Mouse (Mus musculus) lung, embryonic 16.5 days (tissue): ENCODE data around the gene Fam206a. TPM values are rescaled to one million over a fixed set of nuclear protein-coding genes. Genes with fewer than 3 reads are reported as not detected.

Experiments used
- ATAC-seq: fragments of 200-750 bp; cut with Nextera tagmentation; 2 replicates; pipeline ENCODE4 v1.8.0; 2017; ENCODE audit warnings: low read depth, mild to moderate bottlenecking, moderate library complexity
- H3K27ac ChIP-seq: fragments of 300-500 bp; sonication (generic); 2 replicates; pipeline ENCODE4 v1.5.1; 2014; ENCODE audit warnings: mild to moderate bottlenecking, control low read depth, low read length
- H3K27me3 ChIP-seq: fragments of 300-500 bp; sonication (generic); 2 replicates; pipeline ENCODE4 v1.6.1; 2014; ENCODE audit warnings: low read depth, low read length, mixed read lengths; ENCODE audit not compliant: control insufficient read depth, insufficient read depth
- H3K36me3 ChIP-seq: fragments of 300-500 bp; sonication (generic); 2 replicates; pipeline ENCODE4 v1.6.1; 2014; ENCODE audit warnings: low read length; ENCODE audit not compliant: control insufficient read depth, insufficient read depth
- H3K4me1 ChIP-seq: fragments of 300-500 bp; sonication (generic); replicated peaks from 2 replicates; pipeline ENCODE4 v1.6.1; 2014; ENCODE audit warnings: low read length, mixed read lengths; ENCODE audit not compliant: control insufficient read depth, insufficient read depth
- H3K4me2 ChIP-seq: fragments of 300-500 bp; sonication (generic); 2 replicates; pipeline ENCODE4 v1.6.1; 2014; ENCODE audit warnings: low read depth, low read length, control low read depth
- H3K4me3 ChIP-seq: fragments of 300-500 bp; sonication (generic); 2 replicates; pipeline ENCODE4 v1.5.1; 2014; ENCODE audit warnings: mild to moderate bottlenecking, low read length, control low read depth
- H3K9ac ChIP-seq: fragments of 300-500 bp; sonication (generic); 2 replicates; pipeline ENCODE4 v1.6.1; 2014; ENCODE audit warnings: low read length, control low read depth
- H3K9me3 ChIP-seq: fragments of 300-500 bp; sonication (generic); 2 replicates; pipeline ENCODE4 v1.6.1; 2016; ENCODE audit warnings: low read length; ENCODE audit not compliant: control insufficient read depth
- WGBS: fragments of 180-500 bp; shearing (Covaris S2); extraction: QIAGEN DNeasy Blood & Tissue Kit; methylation state at CpG from one replicate; pipeline ENCODE4 v1.1.7; 2014; 5-methylcytosine and 5-hydroxymethylcytosine counted together
- polyA plus RNA-seq: library from polyadenylated mRNA; unstranded; fragments of >200 nt; fragmentation: Nextera tagmentation; extraction: Ambion mirVana; gene quantifications from 2 replicates; pipeline ENCODE4 v1.2.1, GENCODE M21; 2015

The Fam206a gene
- polyA plus RNA-seq, 1 experiment from 2014 or later, result 13.7 TPM

DNA sequence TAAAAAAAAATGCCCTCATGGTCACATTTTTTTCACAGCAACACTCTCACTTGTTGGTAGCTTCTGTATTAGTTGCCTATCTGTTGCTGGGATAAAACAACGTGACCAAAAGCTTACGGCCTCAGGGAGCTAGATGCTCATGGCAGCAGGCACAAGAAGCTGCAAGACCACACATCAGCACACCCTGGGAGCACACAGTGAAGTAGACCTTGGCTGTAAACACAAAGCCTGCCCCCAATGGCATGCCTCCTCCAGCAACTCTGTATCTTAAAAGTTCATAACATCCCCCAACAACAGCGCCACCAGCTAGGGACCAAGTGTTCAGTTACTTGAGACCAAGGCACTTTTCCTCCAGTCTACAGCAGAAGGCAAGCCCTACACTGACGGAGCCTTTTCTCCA, 6.9 kb downstream of the Fam206a start:
- 65% methylated on average over 4 of the region's 4 CpGs for WGBS

DNA sequence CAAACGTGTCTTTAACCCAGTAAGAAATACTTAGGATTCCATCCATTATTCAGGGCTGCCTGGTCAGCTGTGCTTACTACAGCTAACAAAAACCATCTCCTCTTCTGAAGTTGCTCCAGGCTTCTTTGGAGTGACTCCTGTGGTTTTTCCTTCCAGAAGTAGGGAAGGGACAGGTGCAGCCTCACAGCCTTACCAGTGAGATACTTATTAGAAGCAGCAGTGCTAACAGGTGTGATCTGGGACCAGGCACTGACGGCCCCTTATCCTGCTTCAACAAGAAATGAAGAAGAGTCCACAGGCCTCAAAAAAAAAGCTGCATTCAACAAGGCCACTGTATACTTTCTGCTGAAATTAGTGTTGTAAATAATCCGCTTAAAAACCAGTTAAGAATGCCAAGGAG, 9.5 kb downstream of the Fam206a start:
- Histone ChIP-seq H3K9ac (no peak overlapping the region), H3K4me3 (no peak overlapping the region), H3K27me3 (no peaks in the 10 kb centered on the region), H3K36me3 (peaks cover 4% of the 10 kb centered on the region; the same call in 1 of the 2 replicates), H3K4me1 (no peaks in the 10 kb centered on the region), H3K27ac (no peak overlapping the region), H3K9me3 (no peaks in the 10 kb centered on the region), H3K4me2 (no peak overlapping the region)
- no peak for ATAC-seq
- 65% methylated on average over 3 of the region's 3 CpGs for WGBS

More for the DNA sequence above, 6.9 kb downstream of the Fam206a start:
- Histone ChIP-seq H3K27me3 (no peaks in the 10 kb centered on the region), H3K4me2 (no peak overlapping the region), H3K4me3 (no peak overlapping the region), H3K36me3 (peaks cover 16% of the 10 kb centered on the region), H3K9ac (no peak overlapping the region), H3K27ac (no peak overlapping the region), H3K4me1 (no peaks in the 10 kb centered on the region), H3K9me3 (no peaks in the 10 kb centered on the region)
- no peak for ATAC-seq

DNA sequence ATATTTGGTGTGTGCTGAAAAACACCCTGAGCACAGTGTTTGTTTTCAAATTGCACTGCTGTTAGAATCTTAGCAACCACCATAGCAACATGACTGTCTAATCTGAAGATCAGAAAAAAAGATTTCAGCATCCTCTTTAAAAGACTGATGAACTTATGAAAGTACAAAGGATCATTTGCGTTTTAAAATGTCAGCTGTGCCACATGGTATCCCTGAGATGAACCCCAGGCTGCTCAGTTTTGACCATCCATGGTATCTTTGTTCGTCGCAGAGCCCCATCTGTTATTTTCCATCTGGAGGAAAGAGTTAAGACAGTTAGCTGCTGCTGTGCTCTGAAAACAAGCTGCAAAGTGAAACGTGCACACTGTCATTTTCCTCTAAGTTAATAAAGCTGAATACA, 10.0 kb downstream of the Fam206a start:
- no peak for ATAC-seq
- no peak overlapping the region for H3K4me2 ChIP-seq
- no peak overlapping the region for H3K4me3 ChIP-seq
- no peaks in the 10 kb centered on the region for H3K4me1 ChIP-seq
- no peak overlapping the region for H3K9ac ChIP-seq
- WGBS, result 72% methylated on average over 4 of the region's 4 CpGs
- no peak overlapping the region for H3K27ac ChIP-seq
- peaks cover under 1% of the 10 kb centered on the region; the same call in 1 of the 2 replicates for H3K36me3 ChIP-seq
- H3K27me3 ChIP-seq, result no peaks in the 10 kb centered on the region
- H3K9me3 ChIP-seq, result no peaks in the 10 kb centered on the region

DNA sequence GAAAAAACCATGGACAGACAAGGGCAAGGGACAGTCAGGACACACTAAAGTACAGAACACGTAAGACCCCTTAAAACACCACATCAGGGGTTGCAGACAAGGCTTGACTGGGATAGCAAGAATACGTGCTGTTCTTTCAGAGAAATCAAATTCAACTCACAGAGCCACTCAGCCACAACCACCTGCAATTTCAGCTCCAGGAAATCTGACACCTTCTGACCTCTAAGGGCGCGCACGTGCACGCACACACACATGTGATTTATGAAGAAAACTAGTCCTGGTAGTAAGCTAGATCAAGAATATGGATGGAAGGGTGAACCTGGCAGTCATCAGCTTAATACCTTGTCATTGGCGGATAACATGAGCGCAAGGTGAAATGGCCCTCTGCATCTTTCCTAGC, 13.0 kb downstream of the Fam206a start:
- Histone ChIP-seq H3K27me3 (no peaks in the 10 kb centered on the region), H3K9me3 (no peaks in the 10 kb centered on the region), H3K4me1 (no peaks in the 10 kb centered on the region), H3K4me3 (no peak overlapping the region), H3K36me3 (no peaks in the 10 kb centered on the region; the same call in 1 of the 2 replicates), H3K27ac (no peak overlapping the region), H3K4me2 (no peak overlapping the region), H3K9ac (no peak overlapping the region)
- WGBS, result 81% methylated on average over 8 of the region's 8 CpGs
- no peak for ATAC-seq

DNA sequence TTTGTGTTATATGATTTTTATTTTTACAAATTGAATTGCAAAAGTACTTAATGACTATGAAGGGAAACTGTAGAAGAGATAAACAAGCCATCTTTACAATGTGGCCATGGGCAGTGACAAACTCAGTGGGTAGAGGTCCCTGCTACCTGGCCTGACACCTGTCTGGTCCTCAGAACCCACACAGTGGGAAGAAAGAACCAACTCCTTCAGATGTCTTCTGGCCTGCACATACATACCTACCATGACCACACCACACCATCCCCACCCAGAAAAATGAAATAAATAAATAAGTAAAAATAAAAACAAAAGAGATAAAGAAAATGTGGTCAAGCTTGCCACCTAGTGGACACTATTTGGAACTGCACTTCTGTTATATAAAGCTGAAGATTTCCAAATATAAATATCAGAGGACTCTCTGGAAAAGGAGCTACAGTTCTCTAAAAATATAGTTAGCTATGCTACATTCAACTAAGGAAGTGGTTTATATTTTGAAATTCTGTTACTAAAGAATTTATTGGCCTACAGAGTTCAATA, 17.9 kb downstream of the Fam206a start:
- H3K27ac ChIP-seq, result no peak overlapping the region
- H3K36me3 ChIP-seq, result no peaks in the 10 kb centered on the region
- no peaks in the 10 kb centered on the region for H3K4me1 ChIP-seq
- H3K27me3 ChIP-seq, result no peaks in the 10 kb centered on the region
- ATAC-seq, result no peak
- H3K4me2 ChIP-seq, result no peak overlapping the region
- H3K9me3 ChIP-seq, result no peaks in the 10 kb centered on the region
- no peak overlapping the region for H3K4me3 ChIP-seq
- H3K9ac ChIP-seq, result no peak overlapping the region

DNA sequence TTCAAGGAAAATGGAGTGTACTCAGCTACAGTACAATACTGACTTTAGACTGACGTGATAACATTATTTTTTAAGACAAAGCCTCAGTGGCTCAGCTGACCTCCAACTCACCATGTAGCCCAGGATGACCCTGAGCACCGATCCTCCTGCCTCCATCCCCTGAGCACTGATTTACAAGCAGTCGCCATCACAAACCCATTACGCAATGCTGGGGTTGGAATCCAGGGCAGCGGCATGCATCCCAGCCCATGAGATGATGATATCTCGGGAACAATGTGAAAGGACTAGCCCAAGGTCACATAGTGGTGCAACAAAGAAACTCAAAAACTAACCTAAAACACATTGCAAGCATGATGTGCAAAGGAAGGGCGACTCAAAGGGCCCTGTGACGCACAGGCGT, 22.1 kb downstream of the Fam206a start:
- H3K4me2 ChIP-seq, result no peak overlapping the region
- no peaks in the 10 kb centered on the region for H3K9me3 ChIP-seq
- H3K4me1 ChIP-seq, result no peaks in the 10 kb centered on the region
- H3K9ac ChIP-seq, result no peak overlapping the region
- ATAC-seq, result no peak
- no peaks in the 10 kb centered on the region for H3K36me3 ChIP-seq
- no peaks in the 10 kb centered on the region for H3K27me3 ChIP-seq
- H3K27ac ChIP-seq, result no peak overlapping the region
- 84% methylated on average over 9 of the region's 9 CpGs for WGBS
- H3K4me3 ChIP-seq, result no peak overlapping the region

DNA sequence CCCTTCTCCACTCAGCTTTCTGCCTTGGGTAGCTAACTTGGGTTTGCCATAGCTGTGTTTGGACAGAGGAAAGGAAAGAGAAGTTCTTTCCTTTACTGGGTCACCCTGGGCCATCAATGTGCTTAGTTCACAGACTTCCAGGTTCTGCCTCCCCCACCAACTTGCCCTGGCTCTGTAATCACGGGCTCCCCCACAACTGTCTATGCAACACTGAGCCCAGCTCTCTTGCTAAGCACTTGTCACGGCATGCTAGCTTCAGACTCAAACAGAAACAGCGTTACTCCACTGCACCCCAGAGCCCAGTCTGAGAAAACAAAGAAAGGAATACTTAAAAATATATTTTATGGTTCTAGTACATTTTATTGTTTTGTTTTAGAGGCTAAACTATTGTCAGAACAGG, 26.8 kb downstream of the Fam206a start:
- H3K9me3 ChIP-seq, result no peaks in the 10 kb centered on the region
- no peaks in the 10 kb centered on the region for H3K27me3 ChIP-seq
- no peak overlapping the region for H3K4me2 ChIP-seq
- no peak for ATAC-seq
- peaks cover 2% of the 10 kb centered on the region; the same call in 1 of the 2 replicates for H3K36me3 ChIP-seq
- no peak overlapping the region for H3K4me3 ChIP-seq
- no peak overlapping the region for H3K9ac ChIP-seq
- WGBS, result 77% methylated on average over 3 of the region's 3 CpGs
- no peak overlapping the region for H3K27ac ChIP-seq
- H3K4me1 ChIP-seq, result peaks cover 4% of the 10 kb centered on the region

DNA sequence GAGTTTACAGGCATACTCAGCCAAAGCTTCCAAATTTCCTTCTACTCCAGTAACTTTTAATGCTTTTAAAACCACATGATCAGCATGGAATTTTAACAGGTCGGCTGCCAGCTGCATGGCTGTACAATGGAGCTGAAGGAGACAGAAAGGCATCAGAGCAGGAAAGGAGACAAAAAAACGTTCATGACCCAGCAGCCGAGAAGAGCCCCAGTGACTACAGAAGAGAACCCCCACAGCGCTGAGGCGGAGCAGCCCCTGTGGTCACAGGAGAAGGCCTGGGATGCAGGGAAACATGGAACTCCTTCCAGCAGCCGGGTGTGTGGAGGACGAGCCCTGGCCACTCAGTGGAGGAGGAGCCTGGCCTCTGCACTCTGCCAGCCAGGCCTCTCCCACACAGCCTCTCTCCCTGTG, 27.4 kb downstream of the Fam206a start:
- Histone ChIP-seq H3K4me3 (no peak overlapping the region), H3K9ac (no peak overlapping the region), H3K36me3 (peaks cover 2% of the 10 kb centered on the region; the same call in 1 of the 2 replicates), H3K27me3 (no peaks in the 10 kb centered on the region), H3K4me1 (peaks cover 4% of the 10 kb centered on the region), H3K4me2 (no peak overlapping the region), H3K9me3 (no peaks in the 10 kb centered on the region), H3K27ac (no peak overlapping the region)
- 70% methylated on average over 7 of the region's 7 CpGs for WGBS
- peak; percentile 54; the same call in 1 of the 2 replicates for ATAC-seq

DNA sequence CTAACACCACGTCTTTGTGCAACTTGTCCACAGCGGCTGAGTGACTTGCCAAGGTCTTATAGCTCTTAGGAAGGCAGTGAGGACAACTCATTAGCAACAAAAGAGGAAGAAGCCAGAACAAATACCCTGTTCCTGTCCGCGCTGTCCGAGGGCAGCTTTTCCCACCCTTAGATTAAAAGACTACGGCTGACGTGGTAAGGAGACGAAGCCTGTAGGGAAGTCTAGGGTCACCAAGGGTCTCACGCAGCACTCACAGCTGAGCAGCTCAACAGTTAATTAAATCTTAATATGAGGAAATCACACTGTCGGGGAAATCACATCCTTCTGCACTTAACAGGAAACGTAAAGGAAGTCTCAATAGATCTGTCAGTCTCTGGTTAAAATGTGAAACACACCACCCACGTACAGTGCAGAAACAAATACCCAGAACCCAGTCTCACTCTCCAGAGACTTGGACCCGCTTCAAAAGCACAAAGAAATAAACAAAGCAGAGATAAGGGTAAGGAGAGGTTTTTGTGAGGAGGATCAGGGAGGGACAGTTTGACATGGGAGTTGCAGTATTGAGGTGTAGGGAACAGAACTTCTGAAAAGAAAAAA, 29.0 kb downstream of the Fam206a start:
- Histone ChIP-seq H3K36me3 (peaks cover 2% of the 10 kb centered on the region; the same call in 1 of the 2 replicates), H3K27ac (no peak overlapping the region), H3K9ac (no peak overlapping the region), H3K4me3 (no peak overlapping the region), H3K27me3 (no peaks in the 10 kb centered on the region), H3K4me1 (peaks cover 4% of the 10 kb centered on the region), H3K4me2 (peak overlapping the region; percentile 6; the same call in 1 of the 2 replicates), H3K9me3 (no peaks in the 10 kb centered on the region)
- 35% methylated on average over 13 of the region's 13 CpGs for WGBS
- peak; percentile 67 for ATAC-seq
